Mouse (Mus musculus): Measurements from ENCODE around the gene Cerkl. TPM values are rescaled to one million over a fixed set of nuclear protein-coding genes. Genes with fewer than 3 reads are reported as not detected.

Cerkl gene
- polyA plus RNA-seq, 1 experiment = 0.46 TPM

- no peak for TF ChIP-seq POLR2A (IDR thresholded peaks at IDR 0.05; ENCODE audit: borderline replicate concordance, extremely low read depth, insufficient read depth, insufficient read length, poor library complexity, severe bottlenecking)
- TF ChIP-seq CTCF (IDR thresholded peaks at IDR 0.05; ENCODE audit: borderline replicate concordance, extremely low read depth, insufficient read depth, insufficient read length) = no peak
- DNase-seq (ENCODE audit: low read depth) = no peak
Measured at GRCm38 (mm10) chr2:79405661-79406405, 50.8 kb downstream of the Cerkl start.

GRCm38 (mm10) chr2:79400045-79400444 is 56.5 kb downstream of the Cerkl start:
- DNase-seq (ENCODE audit: low read depth) = no peak
- TF ChIP-seq CTCF (IDR thresholded peaks at IDR 0.05; ENCODE audit: borderline replicate concordance, extremely low read depth, insufficient read depth, insufficient read length) (no peak), POLR2A (IDR thresholded peaks at IDR 0.05; ENCODE audit: borderline replicate concordance, extremely low read depth, insufficient read depth, insufficient read length, poor library complexity, severe bottlenecking) (no peak)

GRCm38 (mm10) chr2:79399234-79400000 is 57.2 kb downstream of the Cerkl start:
- DNase-seq (ENCODE audit: low read depth) = peak; percentile 86
- no peak for TF ChIP-seq CTCF (IDR thresholded peaks at IDR 0.05; ENCODE audit: borderline replicate concordance, extremely low read depth, insufficient read depth, insufficient read length)
- TF ChIP-seq POLR2A (IDR thresholded peaks at IDR 0.05; ENCODE audit: borderline replicate concordance, extremely low read depth, insufficient read depth, insufficient read length, poor library complexity, severe bottlenecking) = no peak

- TF ChIP-seq POLR2A (IDR thresholded peaks at IDR 0.05; ENCODE audit: borderline replicate concordance, extremely low read depth, insufficient read depth, insufficient read length, poor library complexity, severe bottlenecking) (no peak), CTCF (IDR thresholded peaks at IDR 0.05; ENCODE audit: borderline replicate concordance, extremely low read depth, insufficient read depth, insufficient read length) (no peak)
- no peak for DNase-seq (ENCODE audit: low read depth)
Measured at GRCm38 (mm10) chr2:79398831-79399230, 57.8 kb downstream of the Cerkl start.

- TF ChIP-seq POLR2A (IDR thresholded peaks at IDR 0.05; ENCODE audit: borderline replicate concordance, extremely low read depth, insufficient read depth, insufficient read length, poor library complexity, severe bottlenecking) (no peak), CTCF (IDR thresholded peaks at IDR 0.05; ENCODE audit: borderline replicate concordance, extremely low read depth, insufficient read depth, insufficient read length) (no peak)
- no peak for DNase-seq (ENCODE audit: low read depth)
Measured at GRCm38 (mm10) chr2:79398343-79398742, 58.2 kb downstream of the Cerkl start.

- peak; percentile 71 for DNase-seq (ENCODE audit: low read depth)
Measured at GRCm38 (mm10) chr2:79397107-79397506, 59.5 kb downstream of the Cerkl start.

GRCm38 (mm10) chr2:79379087-79380041 is 77.2 kb downstream of the Cerkl start:
- peak; percentile 85 for DNase-seq (ENCODE audit: low read depth)
- TF ChIP-seq POLR2A (IDR thresholded peaks at IDR 0.05; ENCODE audit: borderline replicate concordance, extremely low read depth, insufficient read depth, insufficient read length, poor library complexity, severe bottlenecking) = no peak
- no peak for TF ChIP-seq CTCF (IDR thresholded peaks at IDR 0.05; ENCODE audit: borderline replicate concordance, extremely low read depth, insufficient read depth, insufficient read length)

More at GRCm38 (mm10) chr2:79397107-79397506, 59.5 kb downstream of the Cerkl start:
- TF ChIP-seq POLR2A (IDR thresholded peaks at IDR 0.05; ENCODE audit: borderline replicate concordance, extremely low read depth, insufficient read depth, insufficient read length, poor library complexity, severe bottlenecking) (no peak), CTCF (IDR thresholded peaks at IDR 0.05; ENCODE audit: borderline replicate concordance, extremely low read depth, insufficient read depth, insufficient read length) (no peak)

GRCm38 (mm10) chr2:79378346-79379086 is 78.1 kb downstream of the Cerkl start:
- no peak for TF ChIP-seq POLR2A (IDR thresholded peaks at IDR 0.05; ENCODE audit: borderline replicate concordance, extremely low read depth, insufficient read depth, insufficient read length, poor library complexity, severe bottlenecking)
- TF ChIP-seq CTCF (IDR thresholded peaks at IDR 0.05; ENCODE audit: borderline replicate concordance, extremely low read depth, insufficient read depth, insufficient read length) = no peak

GRCm38 (mm10) chr2:79372486-79373200 is 83.9 kb downstream of the Cerkl start:
- no peak for TF ChIP-seq POLR2A (IDR thresholded peaks at IDR 0.05; ENCODE audit: borderline replicate concordance, extremely low read depth, insufficient read depth, insufficient read length, poor library complexity, severe bottlenecking)
- peak; percentile 47; the same call in 1 of the 2 replicates for TF ChIP-seq CTCF (IDR thresholded peaks at IDR 0.05; ENCODE audit: borderline replicate concordance, extremely low read depth, insufficient read depth, insufficient read length)
- DNase-seq (ENCODE audit: low read depth) = peak; percentile 47

More at GRCm38 (mm10) chr2:79378346-79379086, 78.1 kb downstream of the Cerkl start:
- peak; percentile 23 for DNase-seq (ENCODE audit: low read depth)

- TF ChIP-seq CTCF (IDR thresholded peaks at IDR 0.05; ENCODE audit: borderline replicate concordance, extremely low read depth, insufficient read depth, insufficient read length) (no peak), POLR2A (IDR thresholded peaks at IDR 0.05; ENCODE audit: borderline replicate concordance, extremely low read depth, insufficient read depth, insufficient read length, poor library complexity, severe bottlenecking) (no peak)
- DNase-seq (ENCODE audit: low read depth) = no peak
Measured at GRCm38 (mm10) chr2:79372154-79372467, 84.5 kb downstream of the Cerkl start.
